Mouse (Mus musculus): ENCODE measurements around the gene Fchsd2. TPM values are rescaled to one million over a fixed set of nuclear protein-coding genes. Genes with fewer than 3 reads are reported as not detected.

Fchsd2 gene
- 41.7 and 46.2 TPM in 2 replicates for polyA plus RNA-seq (2015; fragmentation: Nextera tagmentation; extraction: Ambion mirVana)

DNA sequence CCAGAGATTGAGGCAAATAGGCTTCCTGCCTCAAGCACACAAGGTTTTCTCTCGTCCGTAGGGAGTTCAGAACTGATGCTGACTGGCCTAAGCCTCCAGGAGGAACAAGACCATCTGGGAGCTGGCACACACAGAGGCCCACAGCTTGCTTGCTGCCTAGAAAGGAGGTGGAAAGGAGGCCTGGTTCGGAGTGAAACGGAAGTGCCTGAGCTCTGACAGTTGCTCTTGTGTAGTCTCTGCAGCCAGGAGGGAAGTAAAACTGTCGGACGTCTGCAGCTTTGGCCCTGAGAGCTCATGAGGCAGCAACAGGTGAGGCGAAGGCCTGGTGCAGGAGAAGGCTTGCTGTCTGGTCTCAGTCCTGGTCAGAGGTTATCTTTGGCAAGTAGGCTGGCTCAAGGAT is at the start of gene Fchsd2:
Fchsd2 (plus strand) TSS at position 246 of the 400 bp plus-strand sequence.
- Histone ChIP-seq H3K27me3 (replicated peaks) (no peaks in the 10 kb centered on the region), H3K4me1 (no peaks in the 10 kb centered on the region), H3K9me3 (no peaks in the 10 kb centered on the region), H3K27ac (no peak within 1 kb of the TSS), H3K4me3 (no peak within 1 kb of the TSS), H3K9ac (no peak within 1 kb of the TSS), H3K4me2 (no peak within 1 kb of the TSS), H3K36me3 (replicated peaks) (no peaks in the 10 kb centered on the region)
- 78% methylated on average over 7 of the region's 7 CpGs for WGBS
- no peak for ATAC-seq (replicated peaks)

DNA sequence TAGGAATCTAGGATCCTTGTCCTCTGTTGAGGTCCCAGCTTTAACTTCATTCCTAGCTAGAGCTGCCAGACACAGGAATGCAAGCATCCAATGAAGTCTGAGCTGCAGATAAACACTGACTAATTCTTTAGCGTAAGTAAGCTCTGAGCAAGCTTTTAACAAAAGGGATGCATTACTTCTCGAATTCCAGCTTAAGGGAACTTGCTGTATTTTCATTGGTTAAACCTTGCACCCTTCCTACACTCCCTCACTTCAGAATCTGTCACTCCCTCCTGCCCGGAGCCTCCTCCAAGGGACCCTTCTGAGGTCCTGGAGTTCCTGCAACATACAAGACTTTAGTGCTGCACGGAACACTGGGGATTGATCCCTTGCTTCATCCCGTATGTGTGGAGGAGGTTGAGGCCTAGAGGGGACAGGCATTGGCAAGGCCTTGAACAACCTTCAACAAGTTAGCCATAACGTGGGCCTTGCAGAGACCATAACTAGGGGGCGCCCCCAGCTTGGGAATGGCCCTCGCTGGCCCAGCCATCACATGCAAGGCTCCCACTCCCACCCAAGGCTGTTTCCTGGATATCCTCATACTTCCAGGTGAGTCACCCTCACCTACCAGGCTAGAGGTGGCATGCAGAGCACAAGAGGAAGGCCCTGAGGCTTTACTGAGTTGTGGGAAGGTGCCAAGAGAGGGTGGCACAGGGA is 48.7 kb upstream of the Fchsd2 start:
- 61% methylated on average over 8 of the region's 8 CpGs for WGBS
- no peaks in the 10 kb centered on the region for H3K4me1 ChIP-seq
- H3K9ac ChIP-seq = no peak overlapping the region
- H3K36me3 ChIP-seq (replicated peaks) = no peaks in the 10 kb centered on the region
- no peak overlapping the region for H3K27ac ChIP-seq
- no peak overlapping the region for H3K4me2 ChIP-seq
- no peaks in the 10 kb centered on the region for H3K27me3 ChIP-seq (replicated peaks)
- ATAC-seq (replicated peaks) = no peak
- H3K9me3 ChIP-seq = no peaks in the 10 kb centered on the region
- H3K4me3 ChIP-seq = no peak overlapping the region

DNA sequence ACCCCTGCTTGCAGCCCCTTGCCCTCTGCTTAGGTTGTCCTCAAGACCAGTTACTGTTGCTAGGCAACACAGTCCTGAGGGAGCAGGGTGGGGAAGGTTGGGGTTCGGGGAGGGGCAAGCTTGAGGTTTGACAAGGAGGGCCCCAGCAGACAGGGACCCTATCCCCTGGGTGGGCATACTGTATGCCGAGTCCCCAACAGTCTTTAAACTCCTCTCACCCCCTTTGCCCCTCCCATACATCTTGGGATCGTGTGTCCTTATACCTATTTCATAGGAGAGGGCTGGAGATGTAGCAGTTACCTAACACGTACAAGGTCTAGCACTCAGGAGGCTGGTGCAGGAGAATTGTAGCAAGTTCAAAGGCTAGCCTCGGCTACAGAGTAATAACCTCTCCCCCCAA is 44.4 kb upstream of the Fchsd2 start:
- Histone ChIP-seq H3K4me2 (no peak overlapping the region), H3K9ac (no peak overlapping the region), H3K9me3 (no peaks in the 10 kb centered on the region), H3K27ac (no peak overlapping the region), H3K4me1 (peaks cover 4% of the 10 kb centered on the region; the same call in 1 of the 2 replicates), H3K27me3 (replicated peaks) (no peaks in the 10 kb centered on the region), H3K36me3 (replicated peaks) (no peaks in the 10 kb centered on the region), H3K4me3 (no peak overlapping the region)
- no peak for ATAC-seq (replicated peaks)
- WGBS = 83% methylated on average over 5 of the region's 5 CpGs

DNA sequence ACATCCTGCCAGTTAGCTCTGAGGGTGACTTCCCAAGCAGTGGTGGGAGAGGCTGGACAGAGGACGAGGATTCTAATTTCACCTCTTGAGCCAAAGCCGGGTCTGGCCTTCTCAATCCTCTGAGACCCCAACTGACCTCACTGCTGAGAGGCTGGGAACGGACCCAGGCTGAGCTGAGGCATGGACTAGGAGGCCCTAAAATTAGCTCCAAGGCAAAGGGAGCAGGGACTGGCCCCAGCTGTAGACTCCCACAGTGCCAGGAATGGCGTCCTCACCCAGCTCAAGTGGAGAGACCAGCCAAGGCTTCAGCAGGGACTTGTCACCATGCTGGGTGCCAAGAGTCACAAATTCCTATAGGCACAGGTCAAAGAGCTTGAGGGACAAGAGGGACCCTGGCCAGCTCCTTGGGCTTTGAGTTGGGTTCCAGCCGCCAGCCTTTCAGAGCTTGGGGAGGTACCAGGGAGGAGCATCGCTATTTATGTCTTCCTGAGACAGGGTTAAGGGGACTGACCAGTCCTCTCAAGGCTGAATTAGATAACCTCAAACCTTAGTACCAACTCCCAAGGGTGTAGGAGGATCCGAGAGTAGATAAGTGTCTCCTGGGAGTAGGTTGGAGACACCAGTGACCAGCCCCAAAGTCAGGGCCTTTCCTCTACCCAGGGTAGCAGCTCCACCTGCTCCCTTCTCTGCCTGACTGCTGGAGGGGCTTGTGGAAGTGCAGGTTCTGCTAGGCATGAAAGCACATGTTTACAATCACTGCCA is 43.2 kb upstream of the Fchsd2 start:
- Histone ChIP-seq H3K27me3 (replicated peaks) (no peaks in the 10 kb centered on the region), H3K4me2 (no peak overlapping the region), H3K4me3 (no peak overlapping the region), H3K36me3 (replicated peaks) (no peaks in the 10 kb centered on the region), H3K27ac (no peak overlapping the region), H3K9ac (no peak overlapping the region), H3K9me3 (no peaks in the 10 kb centered on the region), H3K4me1 (peaks cover 4% of the 10 kb centered on the region; the same call in 1 of the 2 replicates)
- 82% methylated on average over 7 of the region's 7 CpGs for WGBS
- no peak for ATAC-seq (replicated peaks)

DNA sequence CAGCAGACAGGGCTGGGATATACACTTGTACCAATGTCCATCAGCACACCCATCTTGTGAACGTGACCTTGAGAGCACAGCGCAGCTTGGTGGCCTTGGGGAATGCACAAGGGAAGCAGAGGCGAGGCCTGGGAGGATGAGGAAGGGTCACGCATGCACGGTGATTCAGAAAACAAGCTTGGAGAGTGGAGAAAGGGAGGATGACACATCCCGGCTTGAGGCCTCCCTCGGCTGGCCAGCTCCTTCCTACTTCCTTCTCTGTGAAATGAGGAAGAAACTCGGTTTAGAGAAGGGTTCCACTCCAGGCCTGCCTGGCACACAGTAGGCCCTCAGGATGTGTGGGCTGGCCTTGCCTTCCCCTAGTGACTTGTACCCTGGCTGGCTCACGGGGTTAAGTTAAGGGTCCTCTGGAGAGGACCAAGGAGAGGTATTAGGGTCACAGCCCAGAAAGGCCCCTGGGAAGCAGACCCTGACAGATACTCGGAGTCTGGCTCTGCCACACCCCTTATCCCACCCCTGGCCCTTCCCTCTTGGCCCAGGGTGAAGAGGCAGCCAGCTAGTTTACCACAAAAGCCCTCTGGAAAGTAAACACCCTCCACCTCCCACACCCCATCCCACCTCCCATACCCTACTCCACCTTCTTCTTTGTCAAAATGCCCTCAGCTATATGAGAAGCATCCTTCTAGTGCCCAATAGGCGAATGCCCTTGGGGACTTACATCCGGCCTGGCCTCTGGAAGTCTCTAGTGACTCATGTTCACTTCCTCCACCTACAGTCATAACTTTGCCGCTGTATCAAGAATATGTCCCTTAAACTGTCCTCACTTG is 41.7 kb upstream of the Fchsd2 start:
- Histone ChIP-seq H3K4me2 (no peak overlapping the region), H3K36me3 (replicated peaks) (no peaks in the 10 kb centered on the region), H3K27me3 (replicated peaks) (no peaks in the 10 kb centered on the region), H3K27ac (no peak overlapping the region), H3K9ac (no peak overlapping the region), H3K4me3 (no peak overlapping the region), H3K9me3 (no peaks in the 10 kb centered on the region), H3K4me1 (peaks cover 4% of the 10 kb centered on the region; the same call in 1 of the 2 replicates)
- 73% methylated on average over 13 of the region's 13 CpGs for WGBS
- peak; percentile 14; the same call in 1 of the 2 replicates for ATAC-seq (replicated peaks)

DNA sequence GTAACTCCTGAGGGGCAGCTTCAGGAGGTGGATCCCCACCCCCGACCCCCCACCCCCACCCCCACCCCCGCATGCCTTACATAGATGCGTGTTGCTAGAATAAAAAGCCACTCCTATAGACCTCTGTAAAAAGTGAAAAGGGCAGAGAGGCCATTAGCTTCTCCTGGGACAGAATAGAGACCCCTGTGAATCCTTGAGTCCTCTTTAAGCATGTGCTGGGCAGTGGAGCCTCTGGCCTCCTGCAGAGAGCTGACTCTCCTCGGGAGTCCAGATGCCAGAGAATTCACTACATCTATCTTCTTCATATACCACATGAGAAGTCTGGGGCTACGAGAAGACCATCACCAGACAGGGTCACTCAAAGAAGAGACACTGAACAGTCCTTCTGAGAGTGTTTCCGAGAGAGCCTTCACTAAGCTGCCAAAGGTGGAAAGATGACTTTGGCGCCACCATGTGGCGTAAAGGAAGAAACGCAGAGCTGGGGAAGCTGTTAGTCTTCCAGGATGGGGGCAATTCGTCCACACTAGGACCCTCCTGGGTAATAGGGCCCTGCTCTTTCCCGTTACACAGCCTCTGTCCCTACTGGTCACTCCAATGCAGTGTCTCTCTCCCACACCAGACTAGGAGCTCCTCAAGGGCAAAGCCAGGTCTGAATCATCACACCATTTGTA is 41.0 kb upstream of the Fchsd2 start:
- no peak overlapping the region for H3K27ac ChIP-seq
- WGBS = 21% methylated on average over 11 of the region's 11 CpGs
- H3K27me3 ChIP-seq (replicated peaks) = no peaks in the 10 kb centered on the region
- H3K9ac ChIP-seq = no peak overlapping the region
- H3K4me2 ChIP-seq = no peak overlapping the region
- H3K9me3 ChIP-seq = no peaks in the 10 kb centered on the region
- peak; percentile 77 for ATAC-seq (replicated peaks)
- H3K4me3 ChIP-seq = no peak overlapping the region
- no peaks in the 10 kb centered on the region for H3K36me3 ChIP-seq (replicated peaks)
- peaks cover 4% of the 10 kb centered on the region; the same call in 1 of the 2 replicates for H3K4me1 ChIP-seq

DNA sequence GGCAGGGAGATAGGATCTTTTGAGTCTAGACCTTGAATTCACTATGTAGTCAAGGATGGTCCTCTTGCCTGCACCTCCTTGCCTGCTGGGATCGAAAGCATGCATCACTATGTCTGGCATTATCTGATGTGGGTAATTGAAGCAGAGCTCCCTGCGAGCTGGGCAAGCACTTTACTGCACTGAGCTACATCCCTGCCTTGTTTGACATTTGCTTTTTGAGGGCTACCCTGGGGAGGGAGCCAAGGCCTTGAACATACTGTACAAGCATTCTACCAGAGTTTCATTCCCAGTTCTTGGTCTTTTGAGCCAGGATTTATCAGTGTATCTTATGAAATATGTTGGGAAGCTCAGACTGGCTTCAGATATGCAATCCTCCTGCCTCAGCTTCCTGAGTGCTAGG is 39.5 kb upstream of the Fchsd2 start:
- no peak for ATAC-seq (replicated peaks)
- H3K36me3 ChIP-seq (replicated peaks) = no peaks in the 10 kb centered on the region
- no peaks in the 10 kb centered on the region for H3K27me3 ChIP-seq (replicated peaks)
- H3K27ac ChIP-seq = no peak overlapping the region
- WGBS = 56% methylated on average over 2 of the region's 2 CpGs
- H3K4me1 ChIP-seq = peaks cover 4% of the 10 kb centered on the region; the same call in 1 of the 2 replicates
- no peak overlapping the region for H3K4me2 ChIP-seq
- H3K9ac ChIP-seq = no peak overlapping the region
- H3K4me3 ChIP-seq = no peak overlapping the region
- no peaks in the 10 kb centered on the region for H3K9me3 ChIP-seq

DNA sequence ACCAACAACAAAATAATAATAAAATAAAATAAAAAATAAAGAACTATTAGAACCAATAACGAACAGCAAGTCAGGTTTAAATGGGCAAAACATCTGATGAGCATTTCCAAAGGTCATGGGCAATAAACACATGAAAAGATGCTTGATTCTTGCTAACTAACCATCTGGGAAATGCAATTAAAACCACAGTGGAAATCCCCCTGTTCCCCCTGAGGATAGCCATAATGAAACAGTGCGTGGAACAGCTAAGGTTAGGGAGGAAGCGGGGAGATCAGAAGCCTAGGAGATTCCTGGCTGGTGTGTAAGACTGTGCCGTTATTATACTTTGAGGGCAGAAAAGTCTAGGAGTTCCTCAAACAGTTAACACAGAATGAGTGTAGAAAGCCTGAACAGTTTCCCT is 35.4 kb upstream of the Fchsd2 start:
- no peak overlapping the region for H3K27ac ChIP-seq
- H3K36me3 ChIP-seq (replicated peaks) = no peaks in the 10 kb centered on the region
- no peak for ATAC-seq (replicated peaks)
- no peak overlapping the region for H3K4me3 ChIP-seq
- H3K4me1 ChIP-seq = peaks cover 7% of the 10 kb centered on the region; the same call in 1 of the 2 replicates
- H3K9me3 ChIP-seq = no peaks in the 10 kb centered on the region
- H3K4me2 ChIP-seq = no peak overlapping the region
- 59% methylated on average over 4 of the region's 4 CpGs for WGBS
- H3K9ac ChIP-seq = no peak overlapping the region
- H3K27me3 ChIP-seq (replicated peaks) = no peaks in the 10 kb centered on the region

DNA sequence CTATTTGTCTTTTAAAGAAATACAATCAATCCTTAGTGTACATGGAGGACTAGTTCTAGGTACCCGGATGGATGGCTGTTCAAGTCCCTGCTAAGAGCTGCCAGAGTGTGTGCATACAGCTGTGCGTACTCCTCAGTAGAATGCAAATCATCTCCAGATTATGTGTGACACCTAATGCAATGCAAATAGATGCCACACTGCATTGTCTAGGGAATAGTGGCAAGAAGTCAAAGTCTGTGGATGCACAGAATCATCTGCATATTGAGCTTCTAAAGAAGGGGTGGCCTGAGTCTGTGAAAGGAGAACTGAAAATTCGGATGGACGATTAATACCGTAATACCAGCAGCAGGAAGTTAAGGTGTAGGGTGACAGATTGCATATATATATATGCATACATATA is 33.5 kb upstream of the Fchsd2 start:
- Histone ChIP-seq H3K4me3 (no peak overlapping the region), H3K4me2 (no peak overlapping the region), H3K36me3 (replicated peaks) (no peaks in the 10 kb centered on the region), H3K27me3 (replicated peaks) (no peaks in the 10 kb centered on the region), H3K9me3 (no peaks in the 10 kb centered on the region), H3K9ac (no peak overlapping the region), H3K4me1 (peaks cover 7% of the 10 kb centered on the region; the same call in 1 of the 2 replicates), H3K27ac (no peak overlapping the region)
- 49% methylated on average over 5 of the region's 5 CpGs for whole genome bisulfite sequencing
- ATAC-seq (replicated peaks) = no peak; the same call in 1 of the 2 replicates

DNA sequence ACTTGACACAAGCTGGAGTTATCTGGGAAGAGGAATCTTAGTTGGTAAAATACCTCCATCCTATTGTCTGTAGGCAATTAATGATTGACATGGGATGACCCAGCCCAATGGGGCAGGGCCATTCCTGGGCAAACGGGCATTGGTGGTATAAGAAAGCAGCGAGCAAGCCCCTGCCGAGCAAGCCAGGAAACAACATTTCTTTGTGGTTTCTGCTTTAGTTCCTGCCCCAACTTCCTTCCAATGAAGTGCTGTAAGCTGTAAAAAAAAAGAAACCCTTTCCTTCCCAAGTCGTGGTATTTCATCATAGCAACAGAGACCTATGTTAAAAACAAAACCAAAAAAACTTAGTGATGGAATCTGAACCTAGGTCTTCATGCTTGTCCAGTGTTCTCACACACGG is 32.2 kb upstream of the Fchsd2 start:
- Histone ChIP-seq H3K9ac (no peak overlapping the region), H3K9me3 (no peaks in the 10 kb centered on the region), H3K4me2 (no peak overlapping the region), H3K4me1 (peaks cover 7% of the 10 kb centered on the region; the same call in 1 of the 2 replicates), H3K27me3 (replicated peaks) (no peaks in the 10 kb centered on the region), H3K27ac (no peak overlapping the region), H3K36me3 (replicated peaks) (no peaks in the 10 kb centered on the region), H3K4me3 (no peak overlapping the region)
- ATAC-seq (replicated peaks) = no peak
- 77% methylated on average over 5 of the region's 5 CpGs for WGBS

DNA sequence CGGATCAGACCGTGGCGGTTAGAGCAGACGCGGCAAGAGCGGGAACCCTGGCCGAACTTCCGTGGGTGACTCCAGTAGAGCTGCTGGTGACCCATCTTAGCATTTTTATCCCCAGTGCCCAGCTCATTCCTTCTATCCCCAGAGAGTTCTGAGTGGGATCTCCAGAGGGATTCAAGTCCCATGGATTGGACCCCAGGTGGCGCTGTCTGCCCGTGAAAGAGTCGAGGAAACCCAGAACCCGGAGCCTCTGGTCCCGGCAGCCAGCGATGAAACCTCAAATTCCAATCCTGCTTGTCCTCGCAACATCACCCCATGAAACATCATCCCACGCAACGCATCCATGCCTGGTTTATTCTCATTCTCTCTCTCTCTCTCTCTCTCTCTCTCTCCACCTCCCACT is 31.3 kb upstream of the Fchsd2 start:
- no peaks in the 10 kb centered on the region for H3K27me3 ChIP-seq (replicated peaks)
- H3K4me2 ChIP-seq = peak overlapping the region; percentile 39
- no peak overlapping the region for H3K9ac ChIP-seq
- no peaks in the 10 kb centered on the region for H3K36me3 ChIP-seq (replicated peaks)
- no peaks in the 10 kb centered on the region for H3K9me3 ChIP-seq
- H3K27ac ChIP-seq = no peak overlapping the region
- 11% methylated on average over 17 of the region's 17 CpGs for WGBS
- peak; percentile 78; the same call in 1 of the 2 replicates for ATAC-seq (replicated peaks)
- H3K4me3 ChIP-seq = no peak overlapping the region
- H3K4me1 ChIP-seq = peaks cover 7% of the 10 kb centered on the region; the same call in 1 of the 2 replicates
